Mouse (Mus musculus) thymus, adult 2 months (tissue): ENCODE results near the gene Sat1.

Experiments used
- CTCF ChIP-seq: fragments of 200-500 bp; IDR thresholded peaks from 2 replicates; pipeline ENCODE4 v1.5.1; 2012; ENCODE audit warnings: mild to moderate bottlenecking, control low read depth, low read length, moderate library complexity, borderline replicate concordance; ENCODE audit not compliant: control insufficient read depth, poor library complexity, insufficient read depth; ENCODE audit errors: extremely low read depth
- POLR2A ChIP-seq: fragments of 200-500 bp; IDR thresholded peaks from 2 replicates; pipeline ENCODE4 v1.6.1; 2012; ENCODE audit warnings: mild to moderate bottlenecking, low read length, control low read depth, moderate library complexity; ENCODE audit not compliant: control insufficient read depth, poor library complexity, insufficient read depth; ENCODE audit errors: extremely low read depth

DNA sequence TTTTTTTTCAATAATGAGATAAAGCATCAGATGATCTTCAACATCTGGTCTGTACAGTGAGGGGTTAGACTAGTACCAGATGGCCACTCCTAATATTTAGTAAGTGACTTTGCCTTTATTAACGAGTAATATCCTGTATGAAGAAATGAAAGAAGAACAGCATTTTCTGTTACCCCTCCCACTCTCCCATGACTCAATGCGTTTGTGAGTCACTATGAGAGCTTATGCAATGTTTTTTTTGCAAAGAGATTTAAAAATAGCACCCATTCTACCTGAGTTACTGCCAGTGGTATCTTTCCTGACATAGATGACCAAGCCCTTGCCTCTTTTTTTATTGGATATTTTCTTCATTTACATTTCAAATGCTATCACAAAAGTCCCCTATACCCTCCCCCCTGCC lies 2.0 kb upstream of the Sat1 start:
- TF ChIP-seq POLR2A (no peak), CTCF (no peak)
